Mouse (Mus musculus): ENCODE results near the gene Ddx39.

GRCm38 (mm10) chr8:83764116-83764515, 49.1 kb downstream of the Ddx39 start:
- no peak for TF ChIP-seq POLR2A (IDR thresholded peaks at IDR 0.05; ENCODE audit: insufficient read depth, low read depth, low read length)
- TF ChIP-seq CTCF (IDR thresholded peaks at IDR 0.05) = no peak
- no peak for TF ChIP-seq EP300 (IDR thresholded peaks at IDR 0.05; ENCODE audit: insufficient read depth, low read depth, low read length)
